8 mouse cellular contexts compared by ENCODE assay signal in the genomic region with DNA sequence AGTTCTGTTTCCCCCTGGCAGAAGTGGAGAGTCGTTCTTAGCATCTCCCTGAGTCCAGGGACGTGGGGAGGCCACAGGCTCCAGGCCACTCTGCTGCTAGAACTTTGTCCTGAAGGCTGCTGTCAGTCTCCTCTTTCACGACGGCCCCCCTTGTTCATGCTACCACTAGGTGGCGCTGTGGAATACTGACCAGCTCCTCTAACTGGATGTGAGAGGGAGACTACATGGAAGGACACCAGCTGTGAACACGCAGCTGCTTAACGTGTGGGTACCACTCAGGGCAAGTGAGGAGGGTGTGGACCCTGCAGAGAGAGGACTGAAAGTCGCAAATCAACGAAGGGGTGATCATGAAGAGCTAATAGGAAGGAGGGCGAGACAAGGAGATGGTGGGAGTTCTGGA. TPM values are rescaled to one million over a fixed set of nuclear protein-coding genes. Genes with fewer than 3 reads are reported as not detected.
DNase-seq lines count a peak whose midpoint lies in the region; ATAC-seq and TF ChIP-seq lines count a peak whose summit lies in the region.

No protein-coding gene starts in this region.

- no peak for ATAC-seq in heart, embryonic 11.5 days (replicated peaks; ENCODE audit: insufficient number of reproducible peaks, low FRiP score, low TSS enrichment)
- ATAC-seq in limb, embryonic 14.5 days (ENCODE audit: low FRiP score, low read depth): no peak

- no peaks in the 10 kb centered on the region for H3K27me3 ChIP-seq in heart, embryonic 11.5 days (ENCODE audit: control insufficient read depth, insufficient read depth, low read length)
- H3K27me3 ChIP-seq in heart, embryonic 10.5 days (ENCODE audit: insufficient read depth, poor library complexity, severe bottlenecking): no peaks in the 10 kb centered on the region
- H3K27me3 ChIP-seq in limb, embryonic 14.5 days (ENCODE audit: control insufficient read depth, insufficient read depth, low read length): no peaks in the 10 kb centered on the region

- H3K27ac ChIP-seq in heart, embryonic 11.5 days (ENCODE audit: low read depth, low read length): no peak overlapping the region
- H3K27ac ChIP-seq in heart, embryonic 10.5 days: no peak overlapping the region
- no peak overlapping the region for H3K27ac ChIP-seq in limb, embryonic 14.5 days (replicated peaks; ENCODE audit: low read depth, low read length)

- no peak for TF ChIP-seq POLR2A in limb, embryonic 14.5 days (IDR thresholded peaks at IDR 0.05; ENCODE audit: borderline replicate concordance, extremely low read depth, insufficient read depth, insufficient read length)

- H3K4me1 ChIP-seq in heart, embryonic 11.5 days (ENCODE audit: control insufficient read depth, insufficient read depth, low read length): peaks cover 31% of the 10 kb centered on the region
- H3K4me1 ChIP-seq in heart, embryonic 10.5 days: peaks cover 51% of the 10 kb centered on the region
- H3K4me1 ChIP-seq in limb, embryonic 14.5 days (ENCODE audit: control insufficient read depth, insufficient read depth, low read length): peaks cover 18% of the 10 kb centered on the region

- 16% methylated on average over 10 of the region's 10 CpGs for WGBS in heart, embryonic 11.5 days (ENCODE audit: insufficient replicate concordance)
- WGBS in heart, embryonic 10.5 days: 16% methylated on average over 10 of the region's 10 CpGs
- WGBS in limb, embryonic 14.5 days: 11% methylated on average over 10 of the region's 10 CpGs

- H3K9ac ChIP-seq in heart, embryonic 11.5 days (ENCODE audit: low read depth, low read length): no peak overlapping the region
- H3K9ac ChIP-seq in limb, embryonic 14.5 days (ENCODE audit: low read depth, low read length, severe bottlenecking): no peak overlapping the region

- H3K4me3 ChIP-seq in heart, embryonic 11.5 days (ENCODE audit: low read depth, low read length): no peak overlapping the region
- H3K4me3 ChIP-seq in heart, embryonic 10.5 days: no peak overlapping the region
- no peak overlapping the region for H3K4me3 ChIP-seq in limb, embryonic 14.5 days (replicated peaks; ENCODE audit: low read length)

- H3K36me3 ChIP-seq in heart, embryonic 11.5 days (ENCODE audit: control insufficient read depth, insufficient read depth, low read length): no peaks in the 10 kb centered on the region
- no peaks in the 10 kb centered on the region for H3K36me3 ChIP-seq in heart, embryonic 10.5 days
- H3K36me3 ChIP-seq in limb, embryonic 14.5 days (ENCODE audit: control insufficient read depth, insufficient read depth, low read length): no peaks in the 10 kb centered on the region

- no peak overlapping the region for H3K4me2 ChIP-seq in heart, embryonic 11.5 days
- H3K4me2 ChIP-seq in limb, embryonic 14.5 days (replicated peaks; ENCODE audit: low read depth, low read length, severe bottlenecking): no peak overlapping the region

- no peaks in the 10 kb centered on the region for H3K9me3 ChIP-seq in heart, embryonic 11.5 days (replicated peaks; ENCODE audit: control insufficient read depth, low read length)
- no peaks in the 10 kb centered on the region for H3K9me3 ChIP-seq in heart, embryonic 10.5 days
- H3K9me3 ChIP-seq in limb, embryonic 14.5 days (ENCODE audit: control insufficient read depth, low read length): no peaks in the 10 kb centered on the region

- peak; percentile 66 to 83 for DNase-seq in heart, adult 18-20 months
- peak; percentile 49 for DNase-seq in T-cell, adult 2 months (ENCODE audit: low spot score)
- DNase-seq in cerebellum, postnatal 14 days: peak; percentile 75 to 86
- peak; percentile 85 for DNase-seq in heart, embryonic 10.5 days (ENCODE audit: low spot score)
- DNase-seq in limb, embryonic 14.5 days (ENCODE audit: low spot score): peak; percentile 40
- peak; percentile 19 for DNase-seq in ovary, adult 18-20 months (ENCODE audit: low spot score)
- DNase-seq in thymus, postnatal 10 days (ENCODE audit: low spot score in 2 of 2): peak; percentile 22 to 70

RNA-seq across cellular contexts. Expression of a gene that starts 21.3 kb away (rescaled TPM):
- total RNA-seq in heart, adult 18-20 months (2021): 1 to 10 TPM in 1 of 2 experiments, under 1 TPM in 1; 0.37 to 1.1 TPM
- 6.3 and 6.9 TPM in 2 replicates for polyA plus RNA-seq in heart, embryonic 11.5 days (2014; fragmentation: Nextera tagmentation; extraction: Ambion mirVana)
- 6.7 and 8.3 TPM in 2 replicates for polyA plus RNA-seq in heart, embryonic 10.5 days (2016; fragmentation: Nextera tagmentation; extraction: Ambion mirVana)
- 23.7 TPM in 2 replicates for polyA plus RNA-seq in limb, embryonic 14.5 days (2012; rRNA removed)
- 4.9 and 5.9 TPM in 2 replicates for polyA plus RNA-seq in limb, embryonic 14.5 days (2014; fragmentation: Nextera tagmentation; extraction: Ambion mirVana)

RNA-seq across cellular contexts. Expression of a gene that starts 37.3 kb away (rescaled TPM):
- 10 to 100 TPM; 15.3 to 16.5 TPM for total RNA-seq in heart, adult 18-20 months (2021)
- 5.7 and 5.9 TPM in 2 replicates for polyA plus RNA-seq in heart, embryonic 11.5 days (2014; fragmentation: Nextera tagmentation; extraction: Ambion mirVana)
- 6.0 and 7.3 TPM in 2 replicates for polyA plus RNA-seq in heart, embryonic 10.5 days (2016; fragmentation: Nextera tagmentation; extraction: Ambion mirVana)
- polyA plus RNA-seq in limb, embryonic 14.5 days (2012; rRNA removed): 56.6 and 72.8 TPM in 2 replicates
- 11.9 and 12.8 TPM in 2 replicates for polyA plus RNA-seq in limb, embryonic 14.5 days (2014; fragmentation: Nextera tagmentation; extraction: Ambion mirVana)

RNA-seq across cellular contexts. Expression of a gene that starts 43.8 kb away (rescaled TPM):
- total RNA-seq in heart, adult 18-20 months (2021): 100 to 1,000 TPM in 1 of 2 experiments, 10 to 100 TPM in 1; 93.2 to 100 TPM
- polyA plus RNA-seq in heart, embryonic 11.5 days (2014; fragmentation: Nextera tagmentation; extraction: Ambion mirVana): 134 and 145 TPM in 2 replicates
- 155 and 167 TPM in 2 replicates for polyA plus RNA-seq in heart, embryonic 10.5 days (2016; fragmentation: Nextera tagmentation; extraction: Ambion mirVana)
- polyA plus RNA-seq in limb, embryonic 14.5 days (2012; rRNA removed): 127 and 172 TPM in 2 replicates
- 146 and 158 TPM in 2 replicates for polyA plus RNA-seq in limb, embryonic 14.5 days (2014; fragmentation: Nextera tagmentation; extraction: Ambion mirVana)

RNA-seq across cellular contexts. Expression of a gene that starts 45.5 kb away (rescaled TPM):
- total RNA-seq in heart, adult 18-20 months (2021): 1 to 10 TPM; 3.6 to 5.5 TPM
- 2.9 and 3.7 TPM in 2 replicates for polyA plus RNA-seq in heart, embryonic 11.5 days (2014; fragmentation: Nextera tagmentation; extraction: Ambion mirVana)
- polyA plus RNA-seq in heart, embryonic 10.5 days (2016; fragmentation: Nextera tagmentation; extraction: Ambion mirVana): 0.86 and 1.6 TPM in 2 replicates
- polyA plus RNA-seq in limb, embryonic 14.5 days (2012; rRNA removed): 82.4 and 111 TPM in 2 replicates
- polyA plus RNA-seq in limb, embryonic 14.5 days (2014; fragmentation: Nextera tagmentation; extraction: Ambion mirVana): 2.0 and 2.4 TPM in 2 replicates

RNA-seq across cellular contexts. Expression of a gene that starts 50.8 kb away (rescaled TPM):
- 10 to 100 TPM; 75.6 to 79.8 TPM for total RNA-seq in heart, adult 18-20 months (2021)
- 157 and 159 TPM in 2 replicates for polyA plus RNA-seq in heart, embryonic 11.5 days (2014; fragmentation: Nextera tagmentation; extraction: Ambion mirVana)
- polyA plus RNA-seq in heart, embryonic 10.5 days (2016; fragmentation: Nextera tagmentation; extraction: Ambion mirVana): 146 and 189 TPM in 2 replicates
- polyA plus RNA-seq in limb, embryonic 14.5 days (2012; rRNA removed): 0.06 and 0.15 TPM in 2 replicates
- polyA plus RNA-seq in limb, embryonic 14.5 days (2014; fragmentation: Nextera tagmentation; extraction: Ambion mirVana): not detected in 2 replicates

Comparison
In these comparisons a context has a peak if more than half of its experiments do, and no peak if none do; other contexts are left out.
1. DNase-seq: peak in every context shown above with its lines; median percentile 85 in heart, embryonic 10.5 days; 80 in cerebellum, postnatal 14 days; 74 in heart, adult 18-20 months; 49 in T-cell, adult 2 months; 46 in thymus, postnatal 10 days; 40 in limb, embryonic 14.5 days; 19 in ovary, adult 18-20 months.